Mouse (Mus musculus) MEL (cell line): ENCODE data around the gene Snx10. TPM values are rescaled to one million over a fixed set of nuclear protein-coding genes. Genes with fewer than 3 reads are reported as not detected.

Experiments
- DNase-seq: peaks from one replicate; pipeline ENCODE4 v3.0.0; 2011; ENCODE audit warnings: low read depth, low spot score
- H3K27ac ChIP-seq: 2 replicates; pipeline ENCODE4 v1.5.1; 2012; ENCODE audit warnings: low read depth, mild to moderate bottlenecking, control low read depth, low read length, moderate library complexity; ENCODE audit not compliant: control insufficient read depth
- H3K27me3 ChIP-seq, 2 experiments: fragments of 150-350 bp in 1 of 2; sonication (generic) in 1 of 2; 2 replicates each; pipeline ENCODE4 v1.6.1; 2012; ENCODE audit warnings: low read length in 2 of 2, mild to moderate bottlenecking in 2 of 2, improper control_type of control experiment in 1 of 2, moderate library complexity in 1 of 2; ENCODE audit not compliant: insufficient read depth in 2 of 2, control insufficient read depth in 1 of 2
- H3K36me3 ChIP-seq, 2 experiments: 2 replicates each; pipeline ENCODE4 v1.6.1; 2012 to 2014; ENCODE audit warnings: low read length in 2 of 2, improper control_type of control experiment in 1 of 2, inconsistent platforms in 1 of 2, mild to moderate bottlenecking in 1 of 2; ENCODE audit not compliant: insufficient read depth in 2 of 2, control insufficient read depth in 1 of 2
- H3K4me1 ChIP-seq, 2 experiments: fragments of 150-350 bp in 1 of 2; sonication (generic) in 1 of 2; 2 replicates each; pipeline ENCODE4 v1.6.1; 2012; ENCODE audit warnings: low read length in 2 of 2, improper control_type of control experiment in 1 of 2, mild to moderate bottlenecking in 1 of 2; ENCODE audit not compliant: insufficient read depth in 2 of 2, control insufficient read depth in 1 of 2
- H3K4me3 ChIP-seq, 2 experiments: fragments of 150-350 bp in 1 of 2; sonication (generic) in 1 of 2; 2 replicates each; pipeline ENCODE4 v1.5.1; 2012; ENCODE audit warnings: low read depth in 2 of 2, low read length in 2 of 2, mild to moderate bottlenecking in 2 of 2, moderate library complexity in 2 of 2, control low read depth in 1 of 2, improper control_type of control experiment in 1 of 2; ENCODE audit not compliant: control insufficient read depth in 1 of 2, insufficient read depth in 1 of 2
- H3K79me2 ChIP-seq: 2 replicates; pipeline ENCODE4 v1.6.1; 2012; ENCODE audit warnings: mild to moderate bottlenecking, low read length, moderate library complexity; ENCODE audit not compliant: control insufficient read depth, poor library complexity, insufficient read depth
- H3K9ac ChIP-seq: 2 replicates; pipeline ENCODE4 v1.6.1; 2012; ENCODE audit warnings: low read depth, mild to moderate bottlenecking, control low read depth, low read length, moderate library complexity; ENCODE audit not compliant: control insufficient read depth, poor library complexity, severe bottlenecking
- H3K9me3 ChIP-seq: fragments of 150-350 bp; sonication (generic); replicated peaks from 2 replicates; pipeline ENCODE4 v1.6.1; 2012; ENCODE audit warnings: mild to moderate bottlenecking, low read length, improper control_type of control experiment, moderate library complexity; ENCODE audit not compliant: insufficient read depth
- BHLHE40 ChIP-seq: IDR thresholded peaks from 2 replicates; pipeline ENCODE4 v1.6.1; 2012; ENCODE audit warnings: low read depth, mild to moderate bottlenecking, inconsistent platforms, low read length, improper control_type of control experiment, borderline replicate concordance
- CHD1 ChIP-seq: IDR thresholded peaks from 2 replicates; pipeline ENCODE4 v1.6.1; 2012; ENCODE audit warnings: low read depth, mild to moderate bottlenecking, inconsistent platforms, low read length, improper control_type of control experiment
- CHD2 ChIP-seq: IDR thresholded peaks from 2 replicates; pipeline ENCODE4 v1.6.1; 2011; ENCODE audit warnings: low read length, improper control_type of control experiment
- CTCF ChIP-seq, 3 experiments: IDR thresholded peaks in 2 of 3; conservative IDR thresholded peaks in 1 of 3; 2 replicates each; pipeline ENCODE4 v1.5.1; 2011 to 2012; ENCODE audit warnings: low read length in 3 of 3, low read depth in 2 of 3, mild to moderate bottlenecking in 2 of 3, improper control_type of control experiment in 1 of 3, inconsistent platforms in 1 of 3, mixed read lengths in 1 of 3, moderate library complexity in 1 of 3; ENCODE audit not compliant: control insufficient read depth in 1 of 3, insufficient read depth in 1 of 3, poor library complexity in 1 of 3, severe bottlenecking in 1 of 3
- ELF1 ChIP-seq: IDR thresholded peaks from 2 replicates; pipeline ENCODE4 v1.6.1; 2014; ENCODE audit warnings: low read depth, mild to moderate bottlenecking, inconsistent platforms, low read length, improper control_type of control experiment, moderate library complexity
- EP300 ChIP-seq, 2 experiments: IDR thresholded peaks; 2 replicates each; pipeline ENCODE4 v1.6.1; 2011; ENCODE audit warnings: improper control_type of control experiment in 2 of 2, low read length in 2 of 2, low read depth in 1 of 2, mild to moderate bottlenecking in 1 of 2
- ETS1 ChIP-seq: IDR thresholded peaks from 2 replicates; pipeline ENCODE4 v1.6.1; 2012; ENCODE audit warnings: low read depth, mild to moderate bottlenecking, inconsistent platforms, low read length, improper control_type of control experiment, moderate library complexity
- GABPA ChIP-seq: IDR thresholded peaks from 2 replicates; pipeline ENCODE4 v1.6.1; 2012; ENCODE audit warnings: low read depth, mild to moderate bottlenecking, inconsistent platforms, low read length, improper control_type of control experiment, moderate library complexity
- GATA1 ChIP-seq: IDR thresholded peaks from 2 replicates; pipeline ENCODE4 v1.6.1; 2011; ENCODE audit warnings: low read depth, low read length, improper control_type of control experiment
- HCFC1 ChIP-seq: IDR thresholded peaks from 2 replicates; pipeline ENCODE4 v1.6.1; 2012; ENCODE audit warnings: low read depth, mild to moderate bottlenecking, inconsistent platforms, low read length, improper control_type of control experiment, moderate library complexity
- JUND ChIP-seq: IDR thresholded peaks from 2 replicates; pipeline ENCODE4 v1.6.1; 2011; ENCODE audit warnings: low read depth, mild to moderate bottlenecking, improper control_type of control experiment, low read length
- KAT2A ChIP-seq: conservative IDR thresholded peaks from 2 replicates; pipeline ENCODE4 v1.6.1; 2012; ENCODE audit warnings: low read depth, low read length, improper control_type of control experiment, inconsistent platforms
- MAFK ChIP-seq: IDR thresholded peaks from 2 replicates; pipeline ENCODE4 v1.6.1; 2011; ENCODE audit warnings: low read depth, mild to moderate bottlenecking, low read length, improper control_type of control experiment, borderline replicate concordance
- MAX ChIP-seq: IDR thresholded peaks from 2 replicates; pipeline ENCODE4 v1.6.1; 2011; ENCODE audit warnings: low read length, improper control_type of control experiment
- MAZ ChIP-seq: IDR thresholded peaks from 2 replicates; pipeline ENCODE4 v1.6.1; 2012; ENCODE audit warnings: low read depth, mild to moderate bottlenecking, inconsistent platforms, low read length, improper control_type of control experiment
- MXI1 ChIP-seq: IDR thresholded peaks from 2 replicates; pipeline ENCODE4 v1.6.1; 2011; ENCODE audit warnings: mild to moderate bottlenecking, low read depth, low read length, improper control_type of control experiment
- MYB ChIP-seq: IDR thresholded peaks from 2 replicates; pipeline ENCODE4 v1.6.1; 2011; ENCODE audit warnings: mild to moderate bottlenecking, low read depth, low read length, improper control_type of control experiment
- MYC ChIP-seq: IDR thresholded peaks from 2 replicates; pipeline ENCODE4 v1.6.1; 2011; ENCODE audit warnings: low read depth, mild to moderate bottlenecking, low read length, improper control_type of control experiment, moderate library complexity
- NELFE ChIP-seq: IDR thresholded peaks from 2 replicates; pipeline ENCODE4 v1.6.1; 2011; ENCODE audit warnings: low read depth, low read length, improper control_type of control experiment
- NRF1 ChIP-seq: IDR thresholded peaks from 2 replicates; pipeline ENCODE4 v1.6.1; 2014; ENCODE audit warnings: low read depth, mild to moderate bottlenecking, inconsistent platforms, low read length, improper control_type of control experiment, moderate library complexity; ENCODE audit not compliant: poor library complexity, insufficient read depth, severe bottlenecking
- POLR2A ChIP-seq, 2 experiments: IDR thresholded peaks; 2 replicates each; pipeline ENCODE4 v1.6.1; 2011 to 2012; ENCODE audit warnings: low read length in 2 of 2, mild to moderate bottlenecking in 2 of 2, control low read depth in 1 of 2, improper control_type of control experiment in 1 of 2, low read depth in 1 of 2, moderate library complexity in 1 of 2; ENCODE audit not compliant: control insufficient read depth in 1 of 2, insufficient read depth in 1 of 2, poor library complexity in 1 of 2
- POLR2AphosphoS5 ChIP-seq: IDR thresholded peaks from 2 replicates; pipeline ENCODE4 v1.6.1; 2012; ENCODE audit warnings: low read depth, borderline replicate concordance, mild to moderate bottlenecking, inconsistent platforms, low read length, moderate library complexity, mixed read lengths
- RAD21 ChIP-seq: IDR thresholded peaks from 2 replicates; pipeline ENCODE4 v1.6.1; 2011; ENCODE audit warnings: mild to moderate bottlenecking, low read depth, low read length, improper control_type of control experiment
- RCOR1 ChIP-seq: IDR thresholded peaks from 2 replicates; pipeline ENCODE4 v1.6.1; 2012; ENCODE audit warnings: low read depth, mild to moderate bottlenecking, inconsistent platforms, low read length, improper control_type of control experiment
- SIN3A ChIP-seq: IDR thresholded peaks from 2 replicates; pipeline ENCODE4 v1.6.1; 2012; ENCODE audit warnings: low read length, improper control_type of control experiment, inconsistent platforms
- SMC3 ChIP-seq: IDR thresholded peaks from 2 replicates; pipeline ENCODE4 v1.6.1; 2011; ENCODE audit warnings: low read depth, low read length, improper control_type of control experiment
- TBP ChIP-seq: IDR thresholded peaks from 2 replicates; pipeline ENCODE4 v1.8.0; 2011; ENCODE audit warnings: low read depth, low read length, improper control_type of control experiment
- TCF12 ChIP-seq: IDR thresholded peaks from 2 replicates; pipeline ENCODE4 v1.6.1; 2014; ENCODE audit warnings: low read depth, mild to moderate bottlenecking, inconsistent platforms, low read length, improper control_type of control experiment, moderate library complexity
- USF2 ChIP-seq, 2 experiments: IDR thresholded peaks; 2 replicates each; pipeline ENCODE4 v1.6.1; 2011 to 2012; ENCODE audit warnings: improper control_type of control experiment in 2 of 2, low read length in 2 of 2, borderline replicate concordance in 1 of 2, inconsistent platforms in 1 of 2, low read depth in 1 of 2, mild to moderate bottlenecking in 1 of 2; ENCODE audit not compliant: insufficient read depth in 1 of 2
- ZNF384 ChIP-seq: IDR thresholded peaks from 2 replicates; pipeline ENCODE4 v1.6.1; 2012; ENCODE audit warnings: low read depth, mild to moderate bottlenecking, inconsistent platforms, low read length, improper control_type of control experiment
- polyA plus RNA-seq, 2 experiments: library from polyadenylated mRNA; stranded (reverse) in 1 of 2; unstranded in 1 of 2; fragments of >175 nt in 1 of 2; fragments of >200 nt in 1 of 2; gene quantifications; 2 replicates each; pipeline versions ENCODE4 v1.2.1 to v1.2.4; 2012; ENCODE audit warnings: low replicate concordance in 2 of 2, low read depth in 1 of 2; ENCODE audit not compliant: insufficient read length in 2 of 2, insufficient read depth in 1 of 2, missing spikeins in 1 of 2
- total RNA-seq: library from RNA; depleted of rRNA; stranded (reverse); fragments of 300-350 nt; gene quantifications from 2 replicates; pipeline ENCODE4 v1.2.3, GENCODE M21; 2012

The Snx10 gene
- total and polyA plus RNA-seq, 3 experiments: 3.9 to 7.0 TPM; not detected in 1

- Histone ChIP-seq H3K4me1 (no peaks in the 10 kb centered on the region; a peak in 2 of 4 replicates), H3K27me3 (no peaks in the 10 kb centered on the region), H3K27ac (no peak overlapping the region), H3K36me3 (peaks cover 0 to 3% of the 10 kb centered on the region in 2 experiments; a peak in 2 of 4 replicates), H3K4me3 (no peak overlapping the region), H3K9me3 (no peaks in the 10 kb centered on the region), H3K9ac (no peak overlapping the region), H3K79me2 (no peaks in the 10 kb centered on the region)
- TF ChIP-seq HCFC1: no peak
- no peak for TF ChIP-seq ELF1
- no peak for TF ChIP-seq MAFK
- TF ChIP-seq MYB: no peak
- no peak for TF ChIP-seq USF2 (IDR thresholded peaks at IDR 0.05; ENCODE audit: borderline replicate concordance in 1 of 2, insufficient read depth in 1 of 2, low read depth in 1 of 2, low read length in 2 of 2)
- no peak for TF ChIP-seq TBP
- TF ChIP-seq BHLHE40: no peak
- TF ChIP-seq MXI1: no peak
- no peak for TF ChIP-seq CTCF (IDR thresholded peaks at IDR 0.05 in 2 of 3, conservative IDR thresholded peaks at IDR 0.05 in 1 of 3; ENCODE audit: control insufficient read depth in 1 of 3, insufficient read depth in 1 of 3, low read depth in 2 of 3, low read length in 3 of 3, poor library complexity in 1 of 3, severe bottlenecking in 1 of 3)
- TF ChIP-seq KAT2A: no peak
- TF ChIP-seq ZNF384: no peak
- TF ChIP-seq SIN3A: no peak
- no peak for TF ChIP-seq CHD2
- TF ChIP-seq GABPA: no peak
- TF ChIP-seq JUND: no peak
- no peak for TF ChIP-seq CHD1
- TF ChIP-seq EP300 (IDR thresholded peaks at IDR 0.05; ENCODE audit: low read depth in 1 of 2, low read length in 2 of 2): no peak
- TF ChIP-seq POLR2AphosphoS5: no peak
- DNase-seq: no peak
Measured at GRCm38 (mm10) chr6:51510946-51511345, 12.8 kb upstream of the Snx10 start.

- Histone ChIP-seq H3K9ac (no peak overlapping the region), H3K9me3 (no peaks in the 10 kb centered on the region), H3K36me3 (peaks cover 0 to 3% of the 10 kb centered on the region in 2 experiments; a peak in 1 of 4 replicates), H3K4me3 (no peak overlapping the region), H3K27ac (no peak overlapping the region), H3K79me2 (no peaks in the 10 kb centered on the region), H3K4me1 (no peaks in the 10 kb centered on the region; a peak in 1 of 4 replicates), H3K27me3 (no peaks in the 10 kb centered on the region)
- no peak for DNase-seq
- TF ChIP-seq KAT2A (no peak), RAD21 (no peak), TCF12 (no peak), NELFE (no peak), RCOR1 (no peak), MYC (no peak), JUND (no peak), POLR2A (IDR thresholded peaks at IDR 0.05; ENCODE audit: control insufficient read depth in 1 of 2, insufficient read depth in 1 of 2, low read depth in 1 of 2, low read length in 2 of 2, poor library complexity in 1 of 2) (no peak), MYB (no peak), SMC3 (no peak), CHD1 (no peak), HCFC1 (no peak), MAZ (no peak), MXI1 (no peak), ETS1 (no peak), ZNF384 (no peak), BHLHE40 (no peak), NRF1 (no peak), MAX (no peak), GATA1 (no peak)
Measured at GRCm38 (mm10) chr6:51513745-51514144, 10.0 kb upstream of the Snx10 start.
